In the genomic region with DNA sequence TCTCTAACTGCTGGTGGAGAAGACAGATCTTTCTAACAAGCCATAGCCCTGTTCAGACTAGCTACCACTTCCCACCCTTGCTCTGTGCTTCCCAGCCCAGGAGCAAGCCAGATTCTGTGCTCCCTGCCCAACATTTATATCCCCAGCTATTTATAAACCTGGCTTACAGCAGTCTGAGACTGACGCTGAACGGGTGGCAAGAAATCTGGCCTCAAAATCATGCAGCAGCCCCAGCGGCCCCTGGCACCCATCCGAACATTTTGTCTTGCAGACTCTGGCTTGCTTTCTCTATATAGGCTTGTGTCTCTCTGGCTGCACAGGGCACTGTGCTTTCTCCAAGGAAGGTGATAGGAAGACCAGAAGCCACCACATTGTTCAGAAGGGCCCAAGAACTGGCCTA, we compare ENCODE assay signal across 11 mouse cellular contexts. TPM values are rescaled to one million over a fixed set of nuclear protein-coding genes. Genes with fewer than 3 reads are reported as not detected.
DNase-seq lines count a peak whose midpoint lies in the region; ATAC-seq and TF ChIP-seq lines count a peak whose summit lies in the region.
"Had no signal": no experiment of that assay in that cellular context is flagged by ENCODE, and none has a peak within 500 bp of the region (broad histone marks: within the 10 kb centered on the region; RNA-seq: fewer than 3 reads in every experiment).

No protein-coding gene starts in this region.

- no peaks in the 10 kb centered on the region for H3K9me3 ChIP-seq in kidney, embryonic 15.5 days (replicated peaks)
- H3K9me3 ChIP-seq: embryonic facial prominence, embryonic 13.5 days; hindbrain, embryonic 13.5 days had no signal

- no peaks in the 10 kb centered on the region; the same call in 1 of the 2 replicates for H3K4me1 ChIP-seq in cerebellum, adult 2 months (ENCODE audit: control insufficient read depth, insufficient read depth, low read length)
- no peaks in the 10 kb centered on the region for H3K4me1 ChIP-seq in lung, adult 2 months (ENCODE audit: control insufficient read depth, insufficient read depth, low read length)
- no peaks in the 10 kb centered on the region for H3K4me1 ChIP-seq in kidney, embryonic 15.5 days
- H3K4me1 ChIP-seq: hindbrain, embryonic 13.5 days had no signal

- peak; percentile 68 to 74 for DNase-seq in cerebellum, postnatal 10 days
- no peak for DNase-seq in cerebellum, adult 2 months
- DNase-seq in lung, postnatal 4 days = peak; percentile 33 to 42
- DNase-seq in lung, adult 2 months = no peak
- peak; percentile 66 for DNase-seq in heart, postnatal 4 days
- peak; percentile 58 for DNase-seq in telencephalon, adult 2 months (ENCODE audit: low read depth, low spot score)
- DNase-seq in embryo, embryonic 10.5 days (ENCODE audit: low spot score) = no peak
- DNase-seq: kidney, postnatal 14 days had no signal

- TF ChIP-seq POLR2A in cerebellum, adult 2 months (IDR thresholded peaks at IDR 0.05; ENCODE audit: borderline replicate concordance, insufficient read depth, low read length) = no peak
- no peak for TF ChIP-seq POLR2A in lung, adult 2 months (IDR thresholded peaks at IDR 0.05; ENCODE audit: borderline replicate concordance, extremely low read depth, low read depth, low read length)

- ATAC-seq in kidney, embryonic 15.5 days (replicated peaks; ENCODE audit: low FRiP score) = no peak

- 45% methylated on average over 4 of the region's 4 CpGs for WGBS in cerebellum, adult 2 months
- WGBS in lung, adult 2 months = 61% methylated on average over 4 of the region's 4 CpGs
- WGBS in kidney, embryonic 15.5 days = 83% methylated on average over 4 of the region's 4 CpGs

- TF ChIP-seq CTCF in cerebellum, adult 2 months (IDR thresholded peaks at IDR 0.05; ENCODE audit: borderline replicate concordance, insufficient read depth, low read depth, low read length) = no peak
- TF ChIP-seq CTCF in lung, adult 2 months (IDR thresholded peaks at IDR 0.05; ENCODE audit: insufficient read depth, low read length) = no peak

- H3K27ac ChIP-seq in cerebellum, adult 2 months (ENCODE audit: insufficient read depth, low read length) = no peak overlapping the region
- no peak overlapping the region for H3K27ac ChIP-seq in kidney, embryonic 15.5 days
- H3K27ac ChIP-seq: embryonic facial prominence, embryonic 13.5 days; hindbrain, embryonic 13.5 days had no signal

- H3K9ac ChIP-seq in kidney, embryonic 15.5 days = no peak overlapping the region
- H3K9ac ChIP-seq: embryonic facial prominence, embryonic 13.5 days; hindbrain, embryonic 13.5 days had no signal

- H3K4me2 ChIP-seq in kidney, embryonic 15.5 days = no peak overlapping the region
- H3K4me2 ChIP-seq: embryonic facial prominence, embryonic 13.5 days; hindbrain, embryonic 13.5 days had no signal

- no peaks in the 10 kb centered on the region for H3K27me3 ChIP-seq in cerebellum, adult 2 months (ENCODE audit: control insufficient read depth, insufficient read depth, low read length)
- H3K27me3 ChIP-seq in kidney, embryonic 15.5 days = no peaks in the 10 kb centered on the region
- H3K27me3 ChIP-seq: embryonic facial prominence, embryonic 13.5 days; hindbrain, embryonic 13.5 days had no signal

- no peaks in the 10 kb centered on the region for H3K36me3 ChIP-seq in kidney, embryonic 15.5 days
- H3K36me3 ChIP-seq: embryonic facial prominence, embryonic 13.5 days; hindbrain, embryonic 13.5 days had no signal

- no peak overlapping the region for H3K4me3 ChIP-seq in cerebellum, adult 2 months (replicated peaks; ENCODE audit: insufficient read depth, low read depth, low read length)
- no peak overlapping the region for H3K4me3 ChIP-seq in lung, adult 2 months (replicated peaks; ENCODE audit: extremely low read depth, low read depth, low read length)
- no peak overlapping the region for H3K4me3 ChIP-seq in kidney, embryonic 15.5 days (replicated peaks)
- H3K4me3 ChIP-seq: embryonic facial prominence, embryonic 13.5 days; hindbrain, embryonic 13.5 days had no signal

RNA-seq across cellular contexts. Expression of a gene that starts 45.0 kb away (rescaled TPM):
- 22.4 and 23.2 TPM in 2 replicates for polyA plus RNA-seq in cerebellum, adult 2 months (2012; rRNA removed)
- polyA plus RNA-seq in lung, adult 2 months (2012; rRNA removed) = 20.7 and 21.9 TPM in 2 replicates
- total RNA-seq in heart, postnatal 4 days (2021) = 10 to 100 TPM; 14.6 to 15.8 TPM
- 2.6 and 3.3 TPM in 2 replicates for polyA plus RNA-seq in kidney, embryonic 15.5 days (2015; fragmentation: Nextera tagmentation; extraction: Ambion mirVana)

Comparison
In these comparisons a context has a peak if more than half of its experiments do, and no peak if none do; other contexts are left out.
1. DNase-seq: peak in cerebellum, postnatal 10 days (2 of 2), lung, postnatal 4 days (2 of 2), heart, postnatal 4 days (single experiment) and telencephalon, adult 2 months (single experiment); none in cerebellum, adult 2 months (0 of 2), lung, adult 2 months (single experiment) and embryo, embryonic 10.5 days (single experiment).